Mouse (Mus musculus): ENCODE measurements around the gene Srp9. TPM values are rescaled to one million over a fixed set of nuclear protein-coding genes. Genes with fewer than 3 reads are reported as not detected.
A peak's percentile ranks its signal among the peaks of the same experiment; 100 is the strongest.

The Srp9 gene
- total RNA-seq, 2 experiments from 2014 or later = 36.2 to 39.1 TPM

DNA sequence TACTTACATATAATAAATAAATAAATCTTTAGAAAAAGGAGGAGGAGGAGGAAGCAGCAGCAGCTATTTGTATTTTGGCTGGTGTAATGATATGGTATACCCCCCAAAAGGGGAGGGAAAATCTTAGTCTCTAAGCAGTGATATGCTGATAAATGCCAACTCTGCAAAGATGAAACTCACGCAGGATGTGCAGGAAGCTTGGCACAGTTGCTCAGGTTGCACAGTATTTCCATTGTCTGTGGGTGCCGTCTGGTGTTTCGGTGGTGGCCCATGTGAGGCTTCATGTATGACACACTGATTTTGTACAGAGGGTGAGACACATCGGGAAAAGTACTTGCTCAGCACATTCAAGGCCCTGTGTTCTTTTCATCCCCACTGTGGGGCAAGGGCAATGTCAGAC lies 23.1 kb upstream of the Srp9 start:
- DNase-seq = no peak
- intact Hi-C loops (cut with DNase I; ENCODE audit: low total_unique reads) = no loop called here

DNA sequence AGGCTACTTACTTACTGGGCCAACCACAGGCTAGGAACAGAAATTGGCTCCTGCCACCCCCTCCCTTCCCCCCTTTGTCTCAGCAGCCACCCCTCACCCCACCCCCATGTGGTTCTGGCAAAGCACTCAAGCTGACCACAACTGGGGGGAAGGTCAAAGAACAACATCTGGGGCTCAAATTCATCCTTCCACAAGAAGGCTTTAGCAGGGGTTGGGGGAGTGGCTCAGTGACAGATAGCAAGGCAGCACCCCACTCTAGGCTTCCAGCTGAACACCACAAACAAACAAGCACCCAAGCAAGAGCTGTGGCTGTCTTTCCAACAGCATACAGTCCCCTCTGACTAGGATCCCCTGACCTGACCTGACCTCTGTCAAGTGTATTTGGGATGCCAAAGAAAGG lies 21.8 kb upstream of the Srp9 start:
- intact Hi-C loops (cut with DNase I; ENCODE audit: low total_unique reads) = no loop called here

DNA sequence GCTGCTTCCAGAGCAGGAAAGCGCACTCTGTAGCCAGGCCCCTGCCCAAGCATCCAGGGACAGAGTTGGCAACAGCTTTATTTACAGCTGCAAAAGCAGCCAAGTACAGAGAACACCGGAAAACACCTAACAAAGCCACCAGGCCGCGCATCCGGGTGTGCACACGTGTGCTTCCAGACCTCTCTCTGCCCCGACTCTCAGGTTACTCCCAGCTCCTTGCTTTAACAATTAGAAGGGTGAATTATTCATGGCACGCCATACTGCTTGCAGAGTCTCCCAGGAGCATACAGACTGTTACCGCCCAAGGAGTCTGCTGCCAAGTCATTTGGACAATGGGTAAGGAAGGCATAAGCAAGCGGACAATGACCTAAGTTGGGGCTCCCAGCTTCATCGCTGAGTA lies 21.1 kb upstream of the Srp9 start:
- DNase-seq = no peak
- intact Hi-C loops (cut with DNase I; ENCODE audit: low total_unique reads) = no loop called here

More for the DNA sequence above, 21.8 kb upstream of the Srp9 start:
- DNase-seq = no peak

GRCm38 (mm10) chr1:182105023-182105422 lies 19.5 kb upstream of the Srp9 start:
- no peak for DNase-seq
- intact Hi-C loops (cut with DNase I; ENCODE audit: low total_unique reads) = no loop called here

DNA sequence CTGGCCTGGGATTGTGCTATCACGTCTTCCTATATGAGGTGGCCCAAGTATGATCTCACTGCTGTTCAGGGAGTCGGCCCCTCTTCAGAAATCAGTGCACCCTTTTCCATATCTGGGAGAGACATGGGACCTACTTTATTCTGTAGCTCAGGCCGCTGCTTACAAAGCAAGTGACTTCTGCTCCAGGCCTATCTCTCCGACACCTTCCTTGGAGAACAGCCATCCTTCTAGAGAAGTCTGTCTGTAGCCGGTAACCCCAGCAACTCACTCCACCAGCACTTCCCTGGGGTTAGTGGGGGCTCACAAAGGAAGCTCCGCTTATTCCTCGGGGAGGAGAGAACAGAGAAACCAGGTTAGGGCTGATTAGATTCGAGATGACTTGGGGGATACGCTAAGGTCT lies 17.3 kb upstream of the Srp9 start:
- intact Hi-C loops (cut with DNase I; ENCODE audit: low total_unique reads) = no loop called here
- no peak for DNase-seq

DNA sequence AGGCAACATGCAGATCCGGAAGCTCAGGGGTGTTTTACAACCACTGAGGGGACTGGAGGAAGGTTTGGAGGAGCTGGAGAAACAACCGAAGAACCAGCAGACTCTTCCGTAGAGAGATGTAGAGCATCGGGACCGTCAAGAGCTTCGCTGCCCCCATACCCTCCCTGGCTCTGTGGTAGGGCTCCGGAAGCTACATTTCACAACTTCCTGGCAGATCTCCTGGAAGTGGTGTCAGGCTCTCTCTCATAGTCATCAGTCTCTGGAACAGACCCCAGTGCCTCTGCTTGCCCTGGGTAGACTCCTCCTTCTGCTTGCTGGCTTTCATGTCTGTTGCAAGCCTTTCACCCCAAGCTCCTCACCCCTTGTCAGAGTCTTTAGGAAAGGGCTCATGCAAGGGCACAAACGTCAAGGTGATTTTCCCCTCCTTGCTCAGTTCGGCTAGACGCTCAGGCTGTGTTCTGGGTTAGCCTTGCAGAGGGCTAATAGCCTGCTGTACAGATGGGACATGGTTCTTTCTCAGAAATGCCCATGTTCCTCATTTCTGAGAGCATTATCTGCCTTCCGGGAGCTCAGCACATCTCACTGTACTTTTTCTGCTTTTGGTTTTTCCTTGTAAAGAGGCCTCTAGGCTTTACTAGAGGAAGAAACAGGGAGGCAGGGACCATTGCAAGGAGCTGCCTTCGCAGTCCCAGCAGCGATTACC lies 16.0 kb upstream of the Srp9 start:
- DNase-seq = peak; percentile 64
- intact Hi-C loops (cut with DNase I; ENCODE audit: low total_unique reads) = loop anchor here (2.0 kb wide), 1 partner anchor 218 kb away; no protein-coding TSS in a partner anchor

DNA sequence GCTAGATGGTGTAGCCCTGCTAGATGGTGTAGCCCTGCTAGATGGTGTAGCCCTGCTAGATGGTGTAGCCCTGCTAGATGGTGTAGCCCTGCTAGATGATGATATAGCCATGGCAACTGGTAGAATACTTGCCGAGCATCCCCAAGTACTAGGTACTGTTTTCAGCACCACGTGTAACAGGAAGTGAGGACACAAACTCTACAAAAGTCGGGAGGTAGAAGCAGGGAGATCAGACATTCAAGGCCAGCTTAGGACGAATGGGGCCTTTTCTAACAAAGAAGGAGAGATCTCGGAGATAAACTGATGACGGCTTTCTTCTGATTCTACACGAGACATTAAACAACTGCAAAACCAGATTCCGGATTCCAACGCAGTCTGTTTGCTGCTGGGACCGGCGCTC lies 14.4 kb upstream of the Srp9 start:
- intact Hi-C loops (cut with DNase I; ENCODE audit: low total_unique reads) = loop anchor here (5.0 kb wide), 1 partner anchor 93 kb away; the partner anchor contains the start of gene Enah
- no peak for DNase-seq

GRCm38 (mm10) chr1:182110708-182111385 lies 13.7 kb upstream of the Srp9 start:
- intact Hi-C loops (cut with DNase I; ENCODE audit: low total_unique reads) = loop anchor here (5.0 kb wide), 1 partner anchor 94 kb away; the partner anchor contains the start of gene Enah

GRCm38 (mm10) chr1:182111386-182112317 lies 12.9 kb upstream of the Srp9 start:
- intact Hi-C loops (cut with DNase I; ENCODE audit: low total_unique reads) = loop anchor here (5.0 kb wide), 1 partner anchor 94 kb away; the partner anchor contains the start of gene Enah
- peak; percentile 49 for DNase-seq

More at GRCm38 (mm10) chr1:182110708-182111385, 13.7 kb upstream of the Srp9 start:
- DNase-seq = no peak

GRCm38 (mm10) chr1:182112385-182112784 lies 12.2 kb upstream of the Srp9 start:
- no peak for DNase-seq
- intact Hi-C loops (cut with DNase I; ENCODE audit: low total_unique reads) = loop anchor here (5.0 kb wide), 1 partner anchor 95 kb away; the partner anchor contains the start of gene Enah

DNA sequence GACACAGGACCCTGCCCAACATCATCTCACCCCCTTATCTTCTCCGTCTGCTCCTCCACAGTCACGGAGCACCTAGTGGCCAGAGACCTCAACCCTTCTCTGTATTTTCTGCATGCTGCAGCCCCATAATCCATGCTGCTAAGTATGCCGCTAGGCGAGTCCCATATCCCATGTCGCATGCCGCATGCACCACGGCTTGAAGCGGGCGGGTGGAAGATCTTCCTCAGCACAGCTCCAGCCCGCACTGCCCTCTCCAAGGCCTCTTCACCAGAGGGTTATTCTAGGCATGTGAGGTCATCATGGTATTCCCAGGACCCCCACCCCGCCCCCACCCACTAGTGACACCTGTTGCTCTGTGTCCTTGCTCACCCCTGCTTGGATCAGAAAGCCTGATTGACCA lies 11.4 kb upstream of the Srp9 start:
- DNase-seq = no peak
- intact Hi-C loops (cut with DNase I; ENCODE audit: low total_unique reads) = loop anchor here (5.0 kb wide), 1 partner anchor 96 kb away; the partner anchor contains the start of gene Enah

- intact Hi-C loops (cut with DNase I; ENCODE audit: low total_unique reads) = loop anchor here (2.0 to 5.0 kb wide), 2 partner anchors 97 to 225 kb away; partner anchors contain the start of gene Enah
- DNase-seq = no peak
These were observed 10.7 kb upstream of the Srp9 start for GRCm38 (mm10) chr1:182113587-182114500.

- no peak for DNase-seq
- intact Hi-C loops (cut with DNase I; ENCODE audit: low total_unique reads) = loop anchor here (2.0 kb wide), 1 partner anchor 226 kb away; no protein-coding TSS in a partner anchor
These were observed 9.3 kb upstream of the Srp9 start for GRCm38 (mm10) chr1:182115197-182115596.

GRCm38 (mm10) chr1:182115651-182116408 lies 8.7 kb upstream of the Srp9 start:
- intact Hi-C loops (cut with DNase I; ENCODE audit: low total_unique reads) = loop anchor here (2.0 kb wide), 1 partner anchor 227 kb away; no protein-coding TSS in a partner anchor
- DNase-seq = peak; percentile 72

GRCm38 (mm10) chr1:182122413-182122812 lies 2.1 kb upstream of the Srp9 start:
- intact Hi-C loops (cut with DNase I; ENCODE audit: low total_unique reads) = loop anchor here (10.0 kb wide), 1 partner anchor 412 kb away; no protein-coding TSS in a partner anchor
- no peak for DNase-seq

DNA sequence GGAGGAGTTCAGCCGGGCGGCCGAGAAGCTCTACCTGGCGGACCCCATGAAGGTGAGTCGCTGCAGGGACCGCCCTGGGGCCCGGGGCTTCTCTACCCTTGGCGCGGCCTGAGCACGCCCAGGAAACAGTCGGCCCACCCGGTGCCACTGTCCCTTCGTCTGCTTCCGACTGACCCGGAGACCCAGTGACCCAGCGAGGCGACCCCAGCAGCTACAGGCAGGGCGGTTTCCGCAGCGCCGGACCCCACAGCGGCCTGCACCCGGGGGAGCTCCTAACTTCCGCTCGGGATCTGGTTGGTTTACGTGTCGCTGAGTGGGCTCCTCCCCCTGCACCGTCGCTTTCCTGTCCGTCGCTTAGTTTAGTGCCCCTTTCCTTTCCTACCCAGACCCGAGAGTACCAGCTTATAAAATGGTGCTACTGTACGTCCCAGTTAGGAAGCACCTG lies 409 bp downstream of the Srp9 start:
- DNase-seq = peak; percentile 87
- intact Hi-C loops (cut with DNase I; ENCODE audit: low total_unique reads) = loop anchor here (10.0 kb wide), 1 partner anchor 410 kb away; no protein-coding TSS in a partner anchor

DNA sequence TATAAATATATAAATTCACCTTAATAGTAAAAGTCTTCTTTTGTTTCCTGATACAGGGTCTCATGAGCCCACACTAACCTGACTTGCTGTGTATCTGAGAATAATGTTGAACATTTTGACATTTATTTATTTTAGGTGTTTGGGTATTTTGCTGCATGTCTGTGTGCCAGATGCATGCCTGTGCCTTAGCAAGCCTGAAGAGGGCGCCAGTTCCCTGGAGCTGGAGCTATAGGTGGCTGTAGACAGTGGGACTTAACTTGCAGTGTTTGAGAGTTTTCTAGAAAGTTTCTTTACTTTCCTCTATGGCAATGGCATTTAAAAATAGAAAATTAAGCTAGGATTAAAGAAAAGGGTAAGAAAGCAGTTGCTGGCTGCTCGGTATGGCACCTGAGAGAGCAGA lies 6.3 kb downstream of the Srp9 start:
- intact Hi-C loops (cut with DNase I; ENCODE audit: low total_unique reads) = no loop called here
- no peak for DNase-seq

All from gastrocnemius, postnatal 14 days (tissue).